Mouse (Mus musculus): ENCODE data around the gene Kalrn.

Gene Kalrn

GRCm38 (mm10) chr16:34262731-34263460, 310.4 kb downstream of the Kalrn start:
- DNase-seq (ENCODE audit: low spot score in 2 of 2), result peak; percentile 75 to 81

- no peak for DNase-seq (ENCODE audit: low spot score in 2 of 2)
Observed at GRCm38 (mm10) chr16:34260971-34261924, 312.1 kb downstream of the Kalrn start.

GRCm38 (mm10) chr16:34254646-34255022, 318.7 kb downstream of the Kalrn start:
- no peak for DNase-seq (ENCODE audit: low spot score in 2 of 2)

- no peak for DNase-seq (ENCODE audit: low spot score in 2 of 2)
Observed at GRCm38 (mm10) chr16:34254002-34254645, 319.2 kb downstream of the Kalrn start.

- DNase-seq (ENCODE audit: low spot score in 2 of 2), result no peak
Observed at GRCm38 (mm10) chr16:34252670-34253069, 320.7 kb downstream of the Kalrn start.

GRCm38 (mm10) chr16:34248256-34248655, 325.1 kb downstream of the Kalrn start:
- DNase-seq (ENCODE audit: low spot score in 2 of 2), result no peak

- DNase-seq (ENCODE audit: low spot score in 2 of 2), result peak; percentile 83 to 86
Observed at GRCm38 (mm10) chr16:34241936-34242729, 331.2 kb downstream of the Kalrn start.

GRCm38 (mm10) chr16:34239618-34240017, 333.7 kb downstream of the Kalrn start:
- DNase-seq (ENCODE audit: low spot score in 2 of 2), result no peak

- DNase-seq (ENCODE audit: low spot score in 2 of 2), result peak; percentile 73 to 86
Observed at GRCm38 (mm10) chr16:34236898-34237611, 336.3 kb downstream of the Kalrn start.

- no peak for DNase-seq (ENCODE audit: low spot score in 2 of 2)
Observed at GRCm38 (mm10) chr16:34235086-34235485, 338.2 kb downstream of the Kalrn start.

GRCm38 (mm10) chr16:34231952-34232351, 341.4 kb downstream of the Kalrn start:
- no peak for DNase-seq (ENCODE audit: low spot score in 2 of 2)

- no peak for DNase-seq (ENCODE audit: low spot score in 2 of 2)
Observed at GRCm38 (mm10) chr16:34231146-34231545, 342.2 kb downstream of the Kalrn start.

- no peak for DNase-seq (ENCODE audit: low spot score in 2 of 2)
Observed at GRCm38 (mm10) chr16:34229350-34229749, 344.0 kb downstream of the Kalrn start.

GRCm38 (mm10) chr16:34228661-34229060, 344.7 kb downstream of the Kalrn start:
- no peak for DNase-seq (ENCODE audit: low spot score in 2 of 2)

GRCm38 (mm10) chr16:34212160-34212559, 361.2 kb downstream of the Kalrn start:
- no peak for DNase-seq (ENCODE audit: low spot score in 2 of 2)

- DNase-seq (ENCODE audit: low spot score in 2 of 2), result no peak
Observed at GRCm38 (mm10) chr16:34211243-34211642, 362.1 kb downstream of the Kalrn start.

- DNase-seq (ENCODE audit: low spot score in 2 of 2), result no peak
Observed at GRCm38 (mm10) chr16:34208748-34209147, 364.6 kb downstream of the Kalrn start.

- DNase-seq (ENCODE audit: low spot score in 2 of 2), result no peak
Observed at GRCm38 (mm10) chr16:34207972-34208371, 365.4 kb downstream of the Kalrn start.

GRCm38 (mm10) chr16:34204527-34205139, 368.7 kb downstream of the Kalrn start:
- DNase-seq (ENCODE audit: low spot score in 2 of 2), result no peak

GRCm38 (mm10) chr16:34199543-34199942, 373.8 kb downstream of the Kalrn start:
- no peak for DNase-seq (ENCODE audit: low spot score in 2 of 2)
